ENCODE assay signal across 8 mouse cellular contexts in genomic region chr13:23572218-23573033, GRCm38 (mm10). TPM values are rescaled to one million over a fixed set of nuclear protein-coding genes. Genes with fewer than 3 reads are reported as not detected.
DNase-seq lines count a peak whose midpoint lies in the region; ATAC-seq lines count a peak whose summit lies in the region.

No protein-coding gene starts in this region.

- H3K27ac ChIP-seq in kidney, embryonic 16.5 days (ENCODE audit: low read length), result peak overlapping the region; percentile 97
- peak overlapping the region; percentile 94 for H3K27ac ChIP-seq in hindbrain, embryonic 11.5 days (ENCODE audit: low read depth, low read length)
- H3K27ac ChIP-seq in midbrain, embryonic 14.5 days (replicated peaks; ENCODE audit: low read depth, low read length), result peak overlapping the region; percentile 89

- H3K9ac ChIP-seq in kidney, embryonic 16.5 days (replicated peaks; ENCODE audit: low read length), result peak overlapping the region; percentile 80
- H3K9ac ChIP-seq in hindbrain, embryonic 11.5 days (ENCODE audit: low read depth, low read length), result peak overlapping the region; percentile 65; the same call in 1 of the 2 replicates
- peak overlapping the region; percentile 46; the same call in 1 of the 2 replicates for H3K9ac ChIP-seq in midbrain, embryonic 14.5 days (replicated peaks; ENCODE audit: low read length)

- no peak for DNase-seq in kidney, postnatal 36 days
- DNase-seq in adipocyte (ENCODE audit: low spot score), result peak; percentile 44
- no peak for DNase-seq in hindbrain, embryonic 11.5 days (ENCODE audit: low spot score)
- DNase-seq in midbrain, embryonic 14.5 days, result no peak
- DNase-seq in layer of hippocampus, postnatal 10 days (ENCODE audit: low spot score in 2 of 2), result no peak
- DNase-seq in layer of hippocampus, adult 8-10 months (ENCODE audit: low spot score in 2 of 2), result no peak
- DNase-seq in cerebellum, adult 11-12 months, result no peak

- no peaks in the 10 kb centered on the region for H3K27me3 ChIP-seq in kidney, embryonic 16.5 days (ENCODE audit: insufficient read depth, low read length)
- no peaks in the 10 kb centered on the region for H3K27me3 ChIP-seq in hindbrain, embryonic 11.5 days (ENCODE audit: control insufficient read depth, insufficient read depth, low read length)
- H3K27me3 ChIP-seq in midbrain, embryonic 14.5 days (ENCODE audit: control insufficient read depth, insufficient read depth, low read length), result no peaks in the 10 kb centered on the region

- no peaks in the 10 kb centered on the region for H3K36me3 ChIP-seq in kidney, embryonic 16.5 days (ENCODE audit: insufficient read depth, low read length)
- no peaks in the 10 kb centered on the region for H3K36me3 ChIP-seq in hindbrain, embryonic 11.5 days (ENCODE audit: control insufficient read depth, insufficient read depth, low read length)
- no peaks in the 10 kb centered on the region for H3K36me3 ChIP-seq in midbrain, embryonic 14.5 days (ENCODE audit: control insufficient read depth, insufficient read depth, low read length)

- H3K4me3 ChIP-seq in kidney, embryonic 16.5 days (ENCODE audit: low read length), result peak overlapping the region; percentile 57
- H3K4me3 ChIP-seq in hindbrain, embryonic 11.5 days (ENCODE audit: low read depth, low read length), result peak overlapping the region; percentile 39
- peak overlapping the region; percentile 33 for H3K4me3 ChIP-seq in midbrain, embryonic 14.5 days (replicated peaks; ENCODE audit: low read depth, low read length)

- peak overlapping the region; percentile 78 for H3K4me2 ChIP-seq in kidney, embryonic 16.5 days (replicated peaks; ENCODE audit: low read depth, low read length)
- peak overlapping the region; percentile 63 for H3K4me2 ChIP-seq in hindbrain, embryonic 11.5 days (replicated peaks; ENCODE audit: low read depth, low read length)
- H3K4me2 ChIP-seq in midbrain, embryonic 14.5 days (ENCODE audit: low read length), result peak overlapping the region; percentile 59

- H3K9me3 ChIP-seq in kidney, embryonic 16.5 days (ENCODE audit: low read length), result no peaks in the 10 kb centered on the region
- H3K9me3 ChIP-seq in hindbrain, embryonic 11.5 days (ENCODE audit: control insufficient read depth, low read length), result no peaks in the 10 kb centered on the region
- no peaks in the 10 kb centered on the region for H3K9me3 ChIP-seq in midbrain, embryonic 14.5 days (ENCODE audit: control insufficient read depth, low read length)

- H3K4me1 ChIP-seq in kidney, embryonic 16.5 days (ENCODE audit: insufficient read depth, low read length), result peaks cover 22% of the 10 kb centered on the region
- H3K4me1 ChIP-seq in hindbrain, embryonic 11.5 days (replicated peaks; ENCODE audit: control insufficient read depth, insufficient read depth, low read length), result peaks cover 2% of the 10 kb centered on the region; the same call in 1 of the 2 replicates
- peaks cover 35% of the 10 kb centered on the region for H3K4me1 ChIP-seq in midbrain, embryonic 14.5 days (ENCODE audit: control insufficient read depth, insufficient read depth, low read length)

- WGBS in kidney, embryonic 16.5 days, result 18% methylated on average over 2 of the region's 2 CpGs
- WGBS in hindbrain, embryonic 11.5 days, result 41% methylated on average over 2 of the region's 2 CpGs
- 38% methylated on average over 2 of the region's 2 CpGs for WGBS in midbrain, embryonic 14.5 days

- ATAC-seq in kidney, embryonic 16.5 days (ENCODE audit: low FRiP score, low TSS enrichment), result no peak
- no peak for ATAC-seq in hindbrain, embryonic 11.5 days (ENCODE audit: low FRiP score)
- ATAC-seq in midbrain, embryonic 14.5 days (ENCODE audit: low FRiP score, low TSS enrichment), result no peak

RNA-seq across cellular contexts. Expression of gene Hist1h2bg, which starts 1.2 kb away (rescaled TPM):
- 8.5 and 9.1 TPM in 2 replicates for polyA plus RNA-seq in kidney, embryonic 16.5 days (2015; fragmentation: Nextera tagmentation; extraction: Ambion mirVana)
- 3.2 and 4.8 TPM in 2 replicates for polyA plus RNA-seq in hindbrain, embryonic 11.5 days (2014; fragmentation: Nextera tagmentation; extraction: Ambion mirVana)
- 1.4 and 2.6 TPM in 2 replicates for polyA plus RNA-seq in midbrain, embryonic 14.5 days (2014; fragmentation: Nextera tagmentation; extraction: Ambion mirVana)
- total RNA-seq in layer of hippocampus, postnatal 10 days (2021), result 100 to 1,000 TPM; 105 to 126 TPM
- 10 to 100 TPM; 57.3 to 67.6 (median 60.8) TPM for total RNA-seq in layer of hippocampus, adult 8-10 months (2022)

RNA-seq across cellular contexts. Expression of gene Hist1h2ae, which starts 1.4 kb away (rescaled TPM):
- polyA plus RNA-seq in kidney, embryonic 16.5 days (2015; fragmentation: Nextera tagmentation; extraction: Ambion mirVana), result 57.3 and 57.7 TPM in 2 replicates
- polyA plus RNA-seq in hindbrain, embryonic 11.5 days (2014; fragmentation: Nextera tagmentation; extraction: Ambion mirVana), result 70.9 and 82.9 TPM in 2 replicates
- 30.2 and 34.0 TPM in 2 replicates for polyA plus RNA-seq in midbrain, embryonic 14.5 days (2014; fragmentation: Nextera tagmentation; extraction: Ambion mirVana)
- 10 to 100 TPM; 13.0 to 14.0 TPM for total RNA-seq in layer of hippocampus, postnatal 10 days (2021)
- 1 to 10 TPM; 3.3 to 7.7 (median 4.9) TPM for total RNA-seq in layer of hippocampus, adult 8-10 months (2022)

RNA-seq across cellular contexts. Expression of gene Hist1h2bf, which starts 1.6 kb away (rescaled TPM):
- 4.3 and 4.4 TPM in 2 replicates for polyA plus RNA-seq in kidney, embryonic 16.5 days (2015; fragmentation: Nextera tagmentation; extraction: Ambion mirVana)
- 1.5 and 3.7 TPM in 2 replicates for polyA plus RNA-seq in hindbrain, embryonic 11.5 days (2014; fragmentation: Nextera tagmentation; extraction: Ambion mirVana)
- polyA plus RNA-seq in midbrain, embryonic 14.5 days (2014; fragmentation: Nextera tagmentation; extraction: Ambion mirVana), result 1.5 and 2.7 TPM in 2 replicates
- 10 to 100 TPM; 44.2 to 62.6 TPM for total RNA-seq in layer of hippocampus, postnatal 10 days (2021)
- total RNA-seq in layer of hippocampus, adult 8-10 months (2022), result 10 to 100 TPM; 19.2 to 30.0 (median 24.4) TPM

RNA-seq across cellular contexts. Expression of gene Hist1h2ad, which starts 1.8 kb away (rescaled TPM):
- polyA plus RNA-seq in kidney, embryonic 16.5 days (2015; fragmentation: Nextera tagmentation; extraction: Ambion mirVana), result 2.5 and 3.0 TPM in 2 replicates
- 1.0 and 2.9 TPM in 2 replicates for polyA plus RNA-seq in hindbrain, embryonic 11.5 days (2014; fragmentation: Nextera tagmentation; extraction: Ambion mirVana)
- 2.1 and 2.2 TPM in 2 replicates for polyA plus RNA-seq in midbrain, embryonic 14.5 days (2014; fragmentation: Nextera tagmentation; extraction: Ambion mirVana)
- total RNA-seq in layer of hippocampus, postnatal 10 days (2021), result 1 to 10 TPM; 5.3 to 5.6 TPM
- 10 to 100 TPM in 1 of 4 experiments, 1 to 10 TPM in 3; 3.0 to 11.0 (median 5.7) TPM for total RNA-seq in layer of hippocampus, adult 8-10 months (2022)

RNA-seq across cellular contexts. Expression of gene Hist1h3d, which starts 3.1 kb away (rescaled TPM):
- polyA plus RNA-seq in kidney, embryonic 16.5 days (2015; fragmentation: Nextera tagmentation; extraction: Ambion mirVana), result 6.1 and 6.6 TPM in 2 replicates
- polyA plus RNA-seq in hindbrain, embryonic 11.5 days (2014; fragmentation: Nextera tagmentation; extraction: Ambion mirVana), result 7.2 and 8.3 TPM in 2 replicates
- polyA plus RNA-seq in midbrain, embryonic 14.5 days (2014; fragmentation: Nextera tagmentation; extraction: Ambion mirVana), result 1.6 and 2.0 TPM in 2 replicates
- total RNA-seq in layer of hippocampus, postnatal 10 days (2021), result 10 to 100 TPM; 13.0 to 15.0 TPM
- total RNA-seq in layer of hippocampus, adult 8-10 months (2022), result 10 to 100 TPM in 2 of 4 experiments, 1 to 10 TPM in 2; 8.2 to 11.5 (median 10.5) TPM
